Mouse (Mus musculus) lung, postnatal 0 days (tissue): ENCODE measurements around the gene Arr3. TPM values are rescaled to one million over a fixed set of nuclear protein-coding genes. Genes with fewer than 3 reads are reported as not detected.
A peak's percentile ranks its signal among the peaks of the same experiment; 100 is the strongest.

ENCODE experiments used
- ATAC-seq: fragments of 200-750 bp; cut with Nextera tagmentation; 2 replicates; pipeline ENCODE4 v1.8.0; 2017; ENCODE audit warnings: moderate library complexity
- DNase-seq: peaks from one replicate; pipeline ENCODE4 v3.0.0-alpha.2; 2016; ENCODE audit warnings: low spot score
- H3K27ac ChIP-seq: fragments of 300-500 bp; sonication (generic); 2 replicates; pipeline ENCODE4 v1.5.1; 2014; ENCODE audit warnings: antibody characterized with exemption, mild to moderate bottlenecking, low read length, mixed read lengths
- H3K27me3 ChIP-seq: fragments of 300-500 bp; sonication (generic); replicated peaks from 2 replicates; pipeline ENCODE4 v1.6.1; 2014; ENCODE audit warnings: low read length, mixed read lengths; ENCODE audit not compliant: insufficient read depth
- H3K36me3 ChIP-seq: fragments of 300-500 bp; sonication (generic); 2 replicates; pipeline ENCODE4 v1.6.1; 2014; ENCODE audit warnings: low read length, mixed read lengths; ENCODE audit not compliant: insufficient read depth
- H3K4me1 ChIP-seq: fragments of 300-500 bp; sonication (generic); 2 replicates; pipeline ENCODE4 v1.6.1; 2014; ENCODE audit warnings: antibody characterized with exemption, low read depth, low read length, mixed read lengths; ENCODE audit not compliant: insufficient read depth
- H3K4me2 ChIP-seq: fragments of 300-500 bp; sonication (generic); replicated peaks from 2 replicates; pipeline ENCODE4 v1.6.1; 2014; ENCODE audit warnings: low read depth, mild to moderate bottlenecking, low read length, moderate library complexity, mixed read lengths
- H3K4me3 ChIP-seq: fragments of 300-500 bp; sonication (generic); 2 replicates; pipeline ENCODE4 v1.5.1; 2014; ENCODE audit warnings: low read depth, low read length
- H3K9ac ChIP-seq: fragments of 300-500 bp; sonication (generic); replicated peaks from 2 replicates; pipeline ENCODE4 v1.6.1; 2014; ENCODE audit warnings: low read depth, mild to moderate bottlenecking
- H3K9me3 ChIP-seq: fragments of 300-500 bp; sonication (generic); 2 replicates; pipeline ENCODE4 v1.6.1; 2016; ENCODE audit warnings: low read length, mixed read lengths
- CTCF ChIP-seq: IDR thresholded peaks from 2 replicates; pipeline ENCODE4 v1.5.1; 2016; ENCODE audit warnings: antibody characterized with exemption, mild to moderate bottlenecking
- EP300 ChIP-seq: IDR thresholded peaks from 2 replicates; pipeline ENCODE4 v1.6.1; 2016; ENCODE audit warnings: antibody characterized with exemption, mild to moderate bottlenecking, control low read depth
- WGBS: fragments of 180-500 bp; shearing (Covaris S2); extraction: QIAGEN DNeasy Blood & Tissue Kit; methylation state at CpG from one replicate; pipeline ENCODE4 v1.1.7; 2014; 5-methylcytosine and 5-hydroxymethylcytosine counted together
- polyA plus RNA-seq: library from polyadenylated mRNA; unstranded; fragments of >200 nt; fragmentation: Nextera tagmentation; extraction: Ambion mirVana; gene quantifications from 2 replicates; pipeline ENCODE4 v1.2.1, GENCODE M21; 2015

Gene Arr3
- polyA plus RNA-seq, 1 experiment from 2014 or later = not detected

DNA sequence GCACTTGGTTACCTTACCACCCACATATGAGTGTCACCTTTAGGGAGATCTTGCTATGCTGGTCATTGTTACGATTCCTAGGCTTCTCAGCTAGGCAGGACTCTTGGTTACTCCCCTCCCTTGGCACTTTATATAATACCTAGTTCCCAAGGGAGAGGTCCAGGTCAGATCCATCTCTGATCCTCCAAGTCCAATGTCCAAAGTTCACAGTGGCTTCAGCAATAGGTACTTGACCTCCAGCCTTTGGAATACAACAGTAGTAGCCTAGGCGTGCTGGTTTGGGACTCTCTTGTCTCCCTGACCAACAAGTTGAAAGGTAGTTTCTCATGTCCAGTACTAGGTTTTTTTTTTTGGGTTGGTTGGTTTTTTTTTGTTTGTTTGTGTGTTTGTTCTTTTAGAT, 23.8 kb downstream of the Arr3 start:
- H3K27ac ChIP-seq = no peak overlapping the region
- no peak overlapping the region for H3K4me3 ChIP-seq
- no peaks in the 10 kb centered on the region for H3K27me3 ChIP-seq
- TF ChIP-seq CTCF (no peak), EP300 (no peak)
- no peak overlapping the region for H3K4me2 ChIP-seq
- no peaks in the 10 kb centered on the region for H3K36me3 ChIP-seq
- no peaks in the 10 kb centered on the region for H3K9me3 ChIP-seq
- 87% methylated on average over 2 of the region's 2 CpGs for WGBS
- H3K4me1 ChIP-seq = no peaks in the 10 kb centered on the region
- DNase-seq (no peak), ATAC-seq (no peak)
- no peak overlapping the region for H3K9ac ChIP-seq

DNA sequence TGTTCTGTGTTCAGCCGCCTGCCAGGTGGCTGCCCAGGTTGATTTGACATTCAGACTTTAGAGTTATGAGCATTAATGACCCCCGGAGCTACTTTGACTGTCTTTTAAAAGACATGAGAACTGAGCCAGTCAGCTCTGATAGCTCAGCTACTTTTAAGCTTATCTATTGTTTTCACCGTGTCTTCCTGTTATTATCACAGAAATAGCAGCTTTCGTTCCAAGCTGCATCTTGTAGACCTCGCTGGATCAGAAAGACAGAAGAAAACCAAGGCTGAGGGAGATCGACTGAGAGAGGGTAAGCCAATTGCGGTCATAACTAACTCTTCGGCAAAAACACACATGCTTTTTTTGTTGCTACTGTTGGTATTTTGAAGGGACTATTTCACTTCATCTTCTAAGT, 33.2 kb downstream of the Arr3 start:
- no peak overlapping the region for H3K4me3 ChIP-seq
- TF ChIP-seq EP300 (no peak), CTCF (no peak)
- 79% methylated on average over 8 of the region's 8 CpGs for WGBS
- H3K27ac ChIP-seq = no peak overlapping the region
- no peak overlapping the region for H3K4me2 ChIP-seq
- H3K36me3 ChIP-seq = no peaks in the 10 kb centered on the region
- ATAC-seq = no peak
- no peaks in the 10 kb centered on the region for H3K27me3 ChIP-seq
- no peak for DNase-seq
- H3K9me3 ChIP-seq = no peaks in the 10 kb centered on the region
- no peaks in the 10 kb centered on the region for H3K4me1 ChIP-seq
- H3K9ac ChIP-seq = no peak overlapping the region

DNA sequence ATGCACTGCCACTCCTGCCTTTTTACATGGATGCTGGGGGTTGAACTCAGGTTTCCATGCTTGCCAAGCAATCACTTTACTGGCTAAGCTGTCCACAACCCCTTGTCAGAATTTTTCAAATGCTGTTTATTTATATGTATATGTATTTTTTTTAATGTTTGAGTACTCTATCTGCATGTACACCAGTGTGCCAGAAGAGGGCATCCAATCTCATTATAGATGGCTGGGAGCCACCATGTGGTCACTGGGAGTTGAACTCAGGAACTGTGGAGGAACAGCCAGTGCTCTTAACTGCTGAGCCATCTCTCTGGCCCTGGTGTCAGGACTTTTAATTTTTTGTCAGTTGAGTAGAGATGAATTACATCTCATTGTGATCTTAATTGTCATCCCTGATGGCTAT, 47.6 kb downstream of the Arr3 start:
- Histone ChIP-seq H3K27ac (no peak overlapping the region), H3K36me3 (no peaks in the 10 kb centered on the region), H3K4me1 (no peaks in the 10 kb centered on the region), H3K9me3 (no peaks in the 10 kb centered on the region), H3K4me3 (no peak overlapping the region), H3K4me2 (no peak overlapping the region), H3K27me3 (no peaks in the 10 kb centered on the region), H3K9ac (no peak overlapping the region)
- peak; percentile 36 for TF ChIP-seq CTCF
- no peak for TF ChIP-seq EP300
- ATAC-seq (no peak), DNase-seq (no peak)

DNA sequence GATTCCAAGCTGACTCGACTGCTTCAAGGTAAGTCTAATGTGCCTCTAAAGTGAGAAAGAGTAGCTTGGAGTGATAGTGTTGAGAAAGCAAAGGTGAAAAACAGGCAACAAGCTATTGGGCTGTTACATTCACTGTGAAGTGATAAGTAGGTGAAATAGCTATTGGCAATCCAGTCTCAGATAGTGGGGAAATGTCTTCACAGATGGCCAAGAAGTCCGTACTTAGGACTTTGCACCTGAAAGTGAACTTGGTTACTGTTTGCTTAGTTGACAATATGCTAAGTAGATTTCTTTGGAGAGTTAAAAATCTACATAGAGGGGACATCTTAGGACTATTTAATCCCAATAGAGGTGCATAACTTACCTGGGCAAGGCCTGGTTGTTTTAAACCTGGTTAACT, 59.5 kb downstream of the Arr3 start:
- Histone ChIP-seq H3K4me3 (no peak overlapping the region), H3K9ac (no peak overlapping the region), H3K4me1 (no peaks in the 10 kb centered on the region), H3K36me3 (no peaks in the 10 kb centered on the region), H3K27me3 (no peaks in the 10 kb centered on the region), H3K27ac (no peak overlapping the region), H3K9me3 (no peaks in the 10 kb centered on the region), H3K4me2 (no peak overlapping the region)
- 97% methylated on average over 2 of the region's 2 CpGs for WGBS
- DNase-seq = no peak
- ATAC-seq = no peak
- TF ChIP-seq EP300 (no peak), CTCF (no peak)

Other genes with a start within 250 kb of the Arr3 start
- gene Otud6a, start 176.5 kb upstream of the Arr3 start, polyA plus RNA-seq = not detected in 2 replicates
- 0.25 and 0.55 TPM in 2 replicates for gene Awat2, start 162.8 kb upstream of the Arr3 start, polyA plus RNA-seq
- gene Igbp1, start 111.2 kb upstream of the Arr3 start, polyA plus RNA-seq = 35.5 and 37.6 TPM in 2 replicates
- not detected in 2 replicates for gene Dgat2l6, start 80.7 kb upstream of the Arr3 start, polyA plus RNA-seq
- 0.08 and 0.10 TPM in 2 replicates for gene Awat1, start 33.2 kb upstream of the Arr3 start, polyA plus RNA-seq
- gene P2ry4, start 10.6 kb upstream of the Arr3 start, polyA plus RNA-seq = not detected in 2 replicates
- gene Kif4, start 20.2 kb downstream of the Arr3 start, polyA plus RNA-seq = 1.0 and 1.6 TPM in 2 replicates
- 78.8 and 82.2 TPM in 2 replicates for gene Pdzd11, start 21.1 kb downstream of the Arr3 start, polyA plus RNA-seq
- gene Gdpd2, start 124.4 kb downstream of the Arr3 start, polyA plus RNA-seq = 23.2 and 42.0 TPM in 2 replicates
- 1.8 TPM in 2 replicates for gene Dlg3, start 162.2 kb downstream of the Arr3 start, polyA plus RNA-seq